Mouse (Mus musculus) CH12.LX (cell line): ENCODE measurements around the gene Jph2.

ENCODE experiments used
- CTCF ChIP-seq, 2 experiments: IDR thresholded peaks in 1 of 2; conservative IDR thresholded peaks in 1 of 2; 2 replicates each; pipeline ENCODE4 v1.5.1; 2011 to 2012; ENCODE audit warnings: low read depth in 2 of 2, low read length in 2 of 2, improper control_type of control experiment in 1 of 2, inconsistent platforms in 1 of 2, mild to moderate bottlenecking in 1 of 2, moderate library complexity in 1 of 2
- ETS1 ChIP-seq: conservative IDR thresholded peaks from 2 replicates; pipeline ENCODE4 v1.6.1; 2012; ENCODE audit warnings: low read depth, mild to moderate bottlenecking, inconsistent platforms, low read length, improper control_type of control experiment, moderate library complexity
- MAZ ChIP-seq: IDR thresholded peaks from 2 replicates; pipeline ENCODE4 v1.6.1; 2012; ENCODE audit warnings: low read depth, mild to moderate bottlenecking, inconsistent platforms, low read length, improper control_type of control experiment, moderate library complexity
- MEF2A ChIP-seq: IDR thresholded peaks from 2 replicates; pipeline ENCODE4 v1.6.1; 2014; ENCODE audit warnings: low read depth, mild to moderate bottlenecking, inconsistent platforms, low read length, improper control_type of control experiment, borderline replicate concordance
- NRF1 ChIP-seq: IDR thresholded peaks from 2 replicates; pipeline ENCODE4 v1.6.1; 2014; ENCODE audit warnings: low read depth, mild to moderate bottlenecking, inconsistent platforms, low read length, improper control_type of control experiment, moderate library complexity
- POLR2A ChIP-seq: IDR thresholded peaks from 2 replicates; pipeline ENCODE4 v1.6.1; 2011; ENCODE audit warnings: low read depth, mild to moderate bottlenecking, improper control_type of control experiment, low read length
- POLR2AphosphoS2 ChIP-seq: IDR thresholded peaks from 2 replicates; pipeline ENCODE4 v1.6.1; 2011; ENCODE audit warnings: low read depth, low read length, improper control_type of control experiment
- SMC3 ChIP-seq: IDR thresholded peaks from 2 replicates; pipeline ENCODE4 v1.6.1; 2011; ENCODE audit warnings: low read depth, low read length, improper control_type of control experiment
- UBTF ChIP-seq: IDR thresholded peaks from 2 replicates; pipeline ENCODE4 v1.6.1; 2012; ENCODE audit warnings: low read depth, mild to moderate bottlenecking, inconsistent platforms, low read length, improper control_type of control experiment, moderate library complexity
- USF1 ChIP-seq: IDR thresholded peaks from 2 replicates; pipeline ENCODE4 v1.6.1; 2014; ENCODE audit warnings: low read depth, mild to moderate bottlenecking, inconsistent platforms, low read length, improper control_type of control experiment

GRCm38 (mm10) chr2:163370175-163370574 is 27.6 kb downstream of the Jph2 start:
- TF ChIP-seq ETS1, result no peak
- no peak for TF ChIP-seq NRF1
- TF ChIP-seq CTCF (conservative IDR thresholded peaks at IDR 0.05 in 1 of 2, IDR thresholded peaks at IDR 0.05 in 1 of 2; ENCODE audit: low read depth in 2 of 2, low read length in 2 of 2), result no peak
- no peak for TF ChIP-seq POLR2AphosphoS2
- no peak for TF ChIP-seq MEF2A
- no peak for TF ChIP-seq POLR2A
- no peak for TF ChIP-seq MAZ
- no peak for TF ChIP-seq SMC3
- no peak for TF ChIP-seq USF1
- TF ChIP-seq UBTF, result no peak
